Mouse (Mus musculus): Measurements from ENCODE around the gene Dapl1. TPM values are rescaled to one million over a fixed set of nuclear protein-coding genes. Genes with fewer than 3 reads are reported as not detected.

Dapl1 gene
- total RNA-seq (2021) = 1 to 10 TPM in 1 of 2 experiments, under 1 TPM in 1; 0.81 to 1.8 TPM

DNA sequence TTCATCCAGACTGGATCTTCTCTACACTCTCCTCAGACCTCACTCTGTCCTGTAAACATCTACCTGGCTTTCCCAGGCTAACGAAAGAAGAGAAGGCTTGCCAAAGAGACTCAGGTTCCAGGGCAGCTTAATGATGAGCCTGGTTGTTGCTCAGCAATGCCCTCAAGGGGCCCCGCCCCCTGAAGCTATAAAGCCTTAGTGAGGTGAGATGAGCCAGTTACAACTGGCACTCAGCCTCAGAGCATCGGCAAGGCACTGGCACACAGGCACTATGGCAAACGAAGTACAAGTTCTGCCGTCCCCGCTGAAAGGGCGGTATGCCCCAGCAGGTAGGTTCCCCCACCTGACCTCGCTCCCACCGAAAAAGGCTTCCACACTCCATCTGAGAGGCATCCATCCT is at the start of gene Dapl1:
Gene Dapl1 (plus strand): TSS at position 216 of the 400 bp plus-strand sequence.
- DNase-seq (ENCODE audit: low spot score in 2 of 2) = no peak
- intact Hi-C loops (cut with DNase I) = no loop called here

DNA sequence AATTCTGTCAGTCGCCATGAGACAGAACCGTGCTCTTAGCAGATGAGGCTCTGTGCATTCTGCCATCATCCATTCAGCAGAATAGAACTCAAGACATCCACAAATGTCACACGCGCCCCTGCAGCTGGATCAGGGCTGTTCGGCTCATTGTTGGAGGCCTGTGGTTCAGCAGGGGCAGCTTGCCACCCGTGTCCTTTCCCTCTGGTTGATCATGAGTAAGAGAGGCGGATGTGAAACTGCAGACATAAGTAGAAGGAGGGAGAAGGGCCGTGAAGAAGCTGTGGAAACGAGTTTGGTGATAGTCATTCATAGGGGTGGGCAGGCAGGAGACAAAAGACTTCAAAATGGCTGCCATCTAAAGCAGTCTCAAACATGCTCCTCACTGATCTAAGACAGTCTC is 49.6 kb upstream of the Dapl1 start:
- no peak for DNase-seq (ENCODE audit: low spot score in 2 of 2)

DNA sequence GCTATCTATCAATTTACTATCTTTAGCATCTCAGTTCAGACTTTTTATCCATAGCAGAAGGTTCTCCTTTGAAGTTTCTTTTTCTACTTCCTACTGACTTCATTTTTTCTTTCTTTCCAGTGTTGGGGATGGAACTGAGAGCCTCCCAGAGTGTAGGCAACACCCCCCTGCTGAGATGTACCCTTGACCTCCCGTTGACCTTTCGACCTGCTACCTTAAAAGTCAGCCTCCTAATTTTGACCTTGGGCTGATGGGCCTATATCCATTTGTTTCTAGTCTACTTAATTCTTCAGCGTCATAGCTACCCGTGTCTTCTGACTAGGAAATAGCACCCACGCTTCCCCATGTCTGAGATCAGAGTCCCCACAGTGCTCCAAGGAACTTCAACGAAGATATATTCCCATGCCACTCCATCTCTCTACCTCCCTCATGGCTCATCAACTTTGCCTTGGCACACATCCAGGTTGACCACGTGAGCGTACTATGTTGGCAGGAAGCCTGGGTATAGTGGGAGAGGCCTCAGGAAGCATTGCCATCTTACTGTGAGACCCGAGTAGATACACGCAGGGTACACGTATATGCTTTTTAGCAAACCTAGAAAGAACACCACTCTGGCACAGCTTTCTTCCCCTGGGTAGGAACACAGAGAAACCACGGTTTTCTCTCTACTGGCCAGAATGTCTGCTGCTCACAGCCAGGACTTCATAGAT is 46.6 kb upstream of the Dapl1 start:
- DNase-seq (ENCODE audit: low spot score in 2 of 2) = peak; percentile 72 to 73
- intact Hi-C loops (cut with DNase I) = loop anchor here (5.0 to 10.0 kb wide), 4 partner anchors 276 to 756 kb away; partner anchors contain the start of genes Ccdc148 and Pkp4

More for the DNA sequence above, 49.6 kb upstream of the Dapl1 start:
- intact Hi-C loops (cut with DNase I) = loop anchor here (5.0 to 10.0 kb wide), 4 partner anchors 273 to 753 kb away; partner anchors contain the start of genes Ccdc148 and Pkp4

DNA sequence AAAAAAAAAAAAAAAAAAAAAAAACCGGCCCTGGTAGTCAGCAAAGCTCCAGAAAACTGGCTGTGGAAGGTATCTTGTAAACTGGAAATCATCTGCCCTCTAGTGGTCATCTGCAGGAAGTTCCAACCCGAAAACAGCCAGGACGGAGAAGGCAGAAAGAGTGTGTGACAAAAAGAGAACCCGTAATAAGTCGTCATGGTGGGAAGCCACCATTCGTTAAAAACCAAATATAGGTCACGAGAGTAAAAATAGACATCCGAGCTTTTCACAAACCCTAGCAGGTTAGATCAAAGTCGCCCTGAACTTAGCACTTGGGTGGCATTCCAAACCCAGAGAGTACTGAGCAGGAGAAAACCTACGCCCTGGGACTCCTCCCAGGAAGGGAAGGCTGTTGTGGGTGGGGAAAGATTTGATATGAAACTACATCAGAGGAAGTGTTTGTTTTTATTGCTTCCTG is 45.9 kb upstream of the Dapl1 start:
- intact Hi-C loops (cut with DNase I) = loop anchor here (5.0 to 10.0 kb wide), 4 partner anchors 276 to 756 kb away; partner anchors contain the start of genes Ccdc148 and Pkp4
- peak; percentile 45 to 67 for DNase-seq (ENCODE audit: low spot score in 2 of 2)

DNA sequence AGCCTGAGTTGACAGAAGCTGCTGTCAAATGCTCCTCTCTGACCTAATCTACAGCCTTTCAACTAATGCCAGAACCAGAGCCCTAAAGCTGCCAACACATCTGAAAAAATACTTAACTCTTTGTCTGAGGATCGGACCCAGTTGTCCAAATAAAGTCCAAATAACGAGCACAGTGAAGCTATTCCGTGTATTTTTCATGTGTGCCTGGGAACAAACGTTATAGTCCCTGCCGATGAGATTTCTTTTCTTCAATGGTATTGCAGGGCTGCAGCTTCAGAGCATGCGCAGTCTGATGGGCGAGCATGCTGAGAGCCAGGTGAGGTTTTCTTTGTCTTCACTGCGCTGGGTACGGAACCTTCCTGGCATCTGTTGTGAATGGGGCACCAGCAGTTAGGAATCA is 44.6 kb upstream of the Dapl1 start:
- intact Hi-C loops (cut with DNase I) = loop anchor here (5.0 to 10.0 kb wide), 4 partner anchors 278 to 758 kb away; partner anchors contain the start of genes Ccdc148 and Pkp4
- no peak for DNase-seq (ENCODE audit: low spot score in 2 of 2)

DNA sequence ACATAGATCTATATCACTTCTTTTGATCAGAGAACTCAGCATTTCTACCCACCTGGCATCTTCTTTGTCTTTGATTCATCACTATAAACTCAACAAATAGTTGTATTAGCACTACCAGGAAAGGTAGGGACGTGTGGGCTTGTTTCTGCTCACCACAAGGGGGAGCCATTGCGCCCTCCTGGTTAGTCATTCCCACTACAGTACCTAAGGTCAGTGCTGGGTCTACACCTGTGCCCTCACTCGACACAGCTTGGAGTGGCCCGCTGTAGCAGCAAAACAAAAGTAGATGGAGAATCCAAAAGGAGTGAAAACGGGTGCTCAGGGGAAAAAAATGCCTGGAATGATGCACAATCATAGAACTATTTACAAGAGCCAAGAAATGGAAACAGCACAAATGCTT is 44.0 kb upstream of the Dapl1 start:
- DNase-seq (ENCODE audit: low spot score in 2 of 2) = no peak
- intact Hi-C loops (cut with DNase I) = no loop called here

DNA sequence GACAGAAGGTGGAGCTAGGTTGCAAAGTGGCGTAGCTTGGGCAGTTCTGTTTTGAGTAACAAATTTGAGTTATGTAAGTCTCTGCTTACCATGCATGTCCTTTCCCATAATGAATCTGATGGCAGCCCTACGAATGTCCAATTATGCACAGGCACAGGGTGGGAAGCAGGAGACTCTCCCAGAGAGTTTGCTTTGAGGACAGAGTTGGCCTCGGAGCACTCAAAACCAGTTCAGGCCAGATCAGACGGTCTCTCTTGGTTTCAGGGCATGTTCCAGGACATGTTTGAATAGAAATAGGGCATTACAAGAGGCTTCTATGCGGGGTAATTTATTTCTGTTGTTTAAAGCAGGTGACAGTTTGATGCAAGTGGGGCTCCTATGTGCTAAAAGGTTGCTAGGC is 42.8 kb upstream of the Dapl1 start:
- no peak for DNase-seq (ENCODE audit: low spot score in 2 of 2)
- intact Hi-C loops (cut with DNase I) = no loop called here

DNA sequence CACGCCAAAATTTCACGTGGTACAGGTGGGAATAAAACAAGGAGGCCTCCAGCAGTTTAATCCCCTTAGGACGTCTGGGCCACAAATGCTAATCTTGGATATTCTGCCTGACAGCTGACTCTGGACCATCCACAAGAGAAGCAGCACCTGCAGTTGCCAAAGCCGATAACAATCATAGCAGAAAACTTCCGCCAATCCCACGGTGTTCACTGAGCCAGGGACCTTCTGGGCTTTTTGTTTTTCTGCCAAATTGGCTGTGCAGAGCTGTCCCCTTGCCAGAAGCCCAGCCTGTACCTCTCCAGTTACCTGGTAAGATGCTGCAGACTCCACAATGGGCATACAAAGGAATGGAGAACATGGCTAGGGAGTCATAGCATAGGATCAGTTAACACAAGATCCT is 37.8 kb upstream of the Dapl1 start:
- no peak for DNase-seq (ENCODE audit: low spot score in 2 of 2)
- intact Hi-C loops (cut with DNase I) = no loop called here

DNA sequence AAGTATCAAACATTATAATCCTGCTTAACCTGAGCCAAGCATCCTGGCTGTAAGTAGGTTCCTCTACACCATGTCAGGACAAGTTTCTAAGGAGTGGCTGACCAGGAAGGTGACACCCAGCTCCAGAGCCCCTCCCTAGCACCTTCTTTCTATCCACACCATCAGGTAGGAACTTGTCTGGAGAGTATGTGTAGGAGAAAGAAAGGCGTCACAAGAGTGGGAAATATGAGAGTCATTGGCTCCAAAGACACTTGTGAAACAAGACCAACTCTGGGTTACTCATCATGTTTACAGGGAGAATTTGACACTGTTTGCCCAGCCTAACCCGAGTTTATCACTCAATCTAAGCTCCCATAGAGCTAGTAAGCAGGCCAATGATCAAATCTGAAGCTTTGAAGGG is 36.7 kb upstream of the Dapl1 start:
- intact Hi-C loops (cut with DNase I) = no loop called here
- no peak for DNase-seq (ENCODE audit: low spot score in 2 of 2)

DNA sequence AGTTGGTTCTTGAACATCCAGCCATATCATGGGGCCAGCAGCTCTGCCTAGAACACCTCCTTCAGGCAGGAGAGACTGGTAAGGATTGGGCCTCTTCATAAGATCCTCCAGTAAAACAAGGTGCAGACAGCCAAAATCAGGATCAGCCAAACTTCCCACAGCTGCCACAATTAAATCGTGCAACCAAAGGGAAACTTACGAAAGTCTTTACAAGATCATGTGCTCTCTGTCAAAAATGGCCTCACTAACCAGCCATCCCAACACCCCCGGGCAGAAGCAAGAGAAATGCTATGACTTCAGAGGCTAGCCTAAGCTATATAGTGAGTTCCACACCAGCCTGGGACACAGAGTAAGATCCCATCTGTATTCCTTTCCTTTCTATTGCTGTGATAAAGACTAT is 35.9 kb upstream of the Dapl1 start:
- no peak for DNase-seq (ENCODE audit: low spot score in 2 of 2)
- intact Hi-C loops (cut with DNase I) = no loop called here

DNA sequence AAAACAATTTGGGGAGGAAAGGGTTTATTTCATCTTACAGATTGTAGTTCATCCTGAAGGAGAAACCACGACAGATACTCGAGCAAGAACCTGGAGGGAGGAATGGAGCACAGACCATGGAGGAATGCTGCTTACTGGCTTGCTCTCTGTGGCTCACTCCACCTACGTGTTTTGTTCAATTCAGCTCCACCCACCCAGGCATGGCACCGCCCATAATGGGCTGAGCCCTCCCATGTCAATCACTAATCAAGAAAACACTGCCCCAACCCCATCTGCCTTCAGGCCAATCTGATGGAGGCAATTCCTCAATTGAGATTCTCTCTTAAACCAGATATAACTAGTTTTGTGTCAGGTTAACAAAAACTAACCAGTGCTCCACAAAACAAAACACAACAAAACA is 35.5 kb upstream of the Dapl1 start:
- intact Hi-C loops (cut with DNase I) = no loop called here
- DNase-seq (ENCODE audit: low spot score in 2 of 2) = no peak

DNA sequence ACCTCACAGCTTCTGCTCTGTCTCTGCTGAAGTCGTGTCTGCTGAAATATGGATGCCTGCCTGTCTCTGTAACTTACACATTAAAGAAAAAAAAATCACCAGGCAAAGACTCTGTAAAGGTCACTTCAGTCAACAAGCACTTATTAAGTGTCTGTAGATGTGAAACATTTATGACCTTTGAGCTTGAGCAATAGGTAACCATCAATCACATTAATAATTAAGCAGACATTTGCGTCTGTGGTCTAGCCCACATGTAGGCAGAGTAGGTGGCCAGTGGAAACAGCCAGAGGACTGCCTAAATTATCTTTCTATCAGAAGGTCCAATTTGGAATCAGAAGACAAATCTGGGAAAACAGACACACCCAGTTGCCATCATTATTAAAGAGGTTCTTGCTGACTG is 32.8 kb upstream of the Dapl1 start:
- no peak for DNase-seq (ENCODE audit: low spot score in 2 of 2)
- intact Hi-C loops (cut with DNase I) = no loop called here

DNA sequence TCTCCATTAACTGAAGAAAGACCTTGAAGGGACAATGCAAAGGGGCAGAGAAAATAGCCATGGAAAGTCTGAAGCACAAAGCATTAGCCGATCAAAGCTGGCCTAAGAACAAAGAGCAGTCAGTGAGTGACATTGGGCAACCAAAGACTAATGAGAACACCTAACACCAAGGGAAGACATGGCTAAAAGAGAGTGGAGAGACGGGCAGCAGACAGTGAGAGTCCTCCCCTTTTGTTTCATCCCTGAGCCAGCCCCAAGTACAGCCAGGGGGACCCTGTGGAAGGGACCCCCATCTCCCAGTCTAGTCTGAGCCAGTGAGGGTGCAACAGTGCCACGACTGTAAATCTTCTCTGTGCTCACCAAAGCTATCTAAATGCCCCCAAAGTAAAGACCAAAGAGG is 32.4 kb upstream of the Dapl1 start:
- intact Hi-C loops (cut with DNase I) = no loop called here
- no peak for DNase-seq (ENCODE audit: low spot score in 2 of 2)

DNA sequence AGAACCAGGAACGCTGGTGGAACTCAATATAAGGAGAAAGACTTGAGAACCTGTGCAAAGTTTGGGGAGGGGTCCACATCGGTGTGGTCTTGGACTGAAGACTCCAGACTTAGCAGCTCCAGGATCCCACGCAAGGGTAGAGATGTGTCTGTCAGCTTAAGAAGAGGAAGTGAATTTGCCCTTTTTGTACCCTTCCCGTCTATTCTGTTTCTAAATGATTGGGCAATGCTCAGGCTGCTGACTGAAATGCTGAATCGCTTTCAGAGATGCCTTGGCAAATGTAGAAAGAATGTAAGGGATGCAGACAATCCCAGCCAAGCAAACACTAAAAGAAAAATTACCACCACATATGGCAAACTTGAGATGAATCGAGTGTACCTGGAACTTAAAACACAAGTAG is 22.4 kb upstream of the Dapl1 start:
- DNase-seq (ENCODE audit: low spot score in 2 of 2) = no peak
- intact Hi-C loops (cut with DNase I) = no loop called here

DNA sequence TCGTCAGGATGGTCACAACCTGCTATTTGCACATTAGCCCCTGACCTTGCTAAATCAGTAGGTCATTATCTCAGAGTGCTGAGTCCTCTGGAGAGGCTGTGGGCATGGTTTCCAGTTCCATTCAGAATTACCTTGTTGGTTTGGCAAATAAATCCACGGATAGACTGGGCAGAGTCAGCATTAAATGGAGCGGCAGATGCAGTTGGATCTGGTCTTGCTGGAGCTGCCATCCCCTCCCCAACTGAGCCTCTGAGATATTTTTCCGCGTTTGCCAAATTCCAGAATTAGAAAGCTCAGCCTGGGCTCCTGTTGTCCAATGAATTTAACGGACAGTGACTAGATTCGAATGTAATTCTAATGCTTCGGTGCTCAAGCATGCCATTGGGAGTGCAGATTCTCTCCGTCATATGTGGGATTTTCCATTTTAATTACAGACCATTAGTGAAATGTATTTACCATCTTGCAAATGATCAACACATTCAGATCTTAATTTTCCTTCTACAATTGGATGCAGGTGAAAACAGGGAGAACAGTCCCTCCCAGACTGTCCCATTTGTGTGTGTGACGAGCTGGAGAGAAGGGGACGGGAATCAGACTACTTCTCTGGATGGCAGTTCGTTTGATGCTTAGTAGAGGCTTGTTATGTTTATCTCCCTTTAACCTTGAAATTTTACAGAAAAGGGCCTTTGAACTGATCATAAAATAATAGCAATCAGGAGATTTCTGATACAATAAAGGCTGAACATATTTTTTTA is 20.8 kb upstream of the Dapl1 start:
- no peak for DNase-seq (ENCODE audit: low spot score in 2 of 2)
- intact Hi-C loops (cut with DNase I) = no loop called here

DNA sequence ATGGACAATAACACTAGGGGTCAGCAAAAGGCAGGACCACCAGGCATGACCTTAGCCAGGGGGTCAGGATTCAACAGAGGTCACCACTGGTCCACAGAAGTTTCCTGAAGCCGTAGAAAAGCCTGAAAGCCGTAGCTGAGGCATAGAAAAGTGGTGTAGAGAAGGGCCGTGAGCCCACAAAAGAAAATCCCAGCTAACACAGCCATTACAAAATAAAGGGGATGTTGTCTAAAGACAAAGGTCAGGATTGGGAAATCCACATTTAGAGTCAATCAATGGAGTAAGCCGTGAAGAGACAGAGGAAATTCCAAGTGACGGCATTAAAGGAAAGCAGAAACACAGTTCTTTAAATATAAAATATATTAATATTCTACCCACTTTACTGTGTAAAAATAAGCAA is 18.8 kb upstream of the Dapl1 start:
- intact Hi-C loops (cut with DNase I) = no loop called here
- DNase-seq (ENCODE audit: low spot score in 2 of 2) = no peak

DNA sequence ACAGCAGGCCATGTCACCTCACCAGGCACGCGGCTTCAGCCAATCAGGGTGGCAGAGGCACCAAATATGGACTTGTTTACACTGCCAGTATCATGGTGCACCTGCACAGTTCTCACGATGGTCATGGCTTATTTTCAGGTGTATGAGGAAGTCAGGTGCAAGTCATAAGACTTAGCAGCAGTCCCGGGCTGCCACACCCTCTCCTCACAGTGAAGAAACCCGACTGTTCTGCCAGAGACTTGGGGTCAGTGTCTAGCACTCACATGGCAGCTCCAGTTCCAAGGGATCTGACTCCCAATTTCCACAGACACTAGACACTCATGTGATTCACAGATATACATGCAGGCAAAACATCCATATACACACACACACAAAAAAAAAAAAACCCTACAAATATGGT is 18.1 kb upstream of the Dapl1 start:
- intact Hi-C loops (cut with DNase I) = no loop called here
- DNase-seq (ENCODE audit: low spot score in 2 of 2) = no peak

DNA sequence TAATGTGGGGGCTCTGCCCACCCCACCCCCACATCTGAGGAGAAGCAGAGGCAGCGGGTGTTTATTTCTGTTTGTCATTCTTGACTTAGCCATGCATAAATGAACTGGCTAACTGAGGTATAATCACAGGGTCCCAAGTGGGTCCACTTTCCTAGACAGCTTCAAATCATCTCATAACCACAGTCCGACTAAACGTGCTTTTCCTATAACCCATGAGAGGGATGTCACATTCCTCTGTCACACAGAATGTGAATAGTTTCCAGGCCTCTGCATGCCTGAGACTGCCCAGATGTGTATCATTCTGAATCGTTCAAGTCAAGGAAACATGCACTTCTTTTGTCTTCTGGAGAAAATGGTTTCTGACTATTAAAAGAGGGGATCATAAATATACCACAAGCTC is 17.4 kb upstream of the Dapl1 start:
- DNase-seq (ENCODE audit: low spot score in 2 of 2) = no peak
- intact Hi-C loops (cut with DNase I) = no loop called here

DNA sequence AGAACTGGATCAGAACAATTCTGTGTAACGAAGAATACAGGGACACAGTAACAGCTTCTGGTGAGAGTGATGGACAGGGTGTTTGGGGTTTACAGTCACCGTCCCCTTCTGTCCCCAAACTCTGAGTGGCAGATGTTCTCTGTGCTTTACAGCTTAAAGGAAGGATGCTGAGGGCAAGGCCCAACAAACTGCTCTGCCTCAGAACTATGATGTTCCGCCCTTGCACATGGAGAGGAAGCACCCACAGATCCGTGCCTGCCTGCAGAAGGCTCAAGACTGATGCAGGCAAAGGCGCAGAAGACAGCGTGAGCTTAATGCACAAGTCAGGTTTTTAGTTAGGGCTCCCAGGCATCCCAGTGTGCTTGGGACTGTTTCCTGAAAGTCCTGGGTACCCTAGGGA is 16.5 kb upstream of the Dapl1 start:
- intact Hi-C loops (cut with DNase I) = no loop called here
- no peak for DNase-seq (ENCODE audit: low spot score in 2 of 2)

DNA sequence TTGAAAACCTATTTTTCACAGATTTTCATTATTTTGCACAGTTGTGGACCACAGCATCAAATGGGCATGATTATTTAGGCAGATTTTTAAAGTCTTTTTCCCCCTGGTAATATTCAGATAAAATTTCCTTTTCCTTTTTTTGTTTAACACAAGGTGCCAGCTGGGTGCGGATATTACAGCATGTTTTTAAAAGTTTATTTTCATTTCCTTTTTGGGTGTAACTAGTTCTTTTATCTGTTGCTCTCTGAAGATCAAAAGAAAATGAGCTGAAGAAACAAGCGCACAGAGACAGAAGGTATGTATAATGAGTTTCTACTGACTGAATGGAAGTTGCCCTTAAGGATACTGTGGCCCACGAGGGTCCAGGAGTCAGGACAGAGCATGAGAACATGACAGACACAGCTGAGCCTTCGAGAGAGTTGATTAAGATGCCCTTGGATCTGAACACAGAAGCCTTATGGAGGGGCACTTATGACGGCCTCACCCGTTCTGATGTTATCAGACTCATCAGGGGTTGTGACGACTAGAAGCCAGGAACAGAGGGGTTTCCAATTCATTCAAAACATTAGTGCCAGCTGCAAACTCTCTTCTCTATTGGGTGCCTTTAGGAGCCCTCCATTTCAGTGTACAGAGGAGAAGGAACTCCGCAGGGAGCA is 14.7 kb upstream of the Dapl1 start:
- DNase-seq (ENCODE audit: low spot score in 2 of 2) = no peak
- intact Hi-C loops (cut with DNase I) = no loop called here

Data from left cerebral cortex, postnatal 36 days (tissue).